Mouse (Mus musculus) hindbrain, embryonic 13.5 days (tissue): ENCODE measurements around the gene Usp7. TPM values are rescaled to one million over a fixed set of nuclear protein-coding genes. Genes with fewer than 3 reads are reported as not detected.

Experiments used
- ATAC-seq: fragments of 200-750 bp; cut with Nextera tagmentation; 2 replicates; pipeline ENCODE4 v1.8.0; 2017; ENCODE audit warnings: moderate TSS enrichment; ENCODE audit not compliant: low FRiP score
- H3K27ac ChIP-seq: fragments of 300-500 bp; sonication (generic); 2 replicates; pipeline ENCODE4 v1.5.1; 2015; ENCODE audit warnings: inconsistent platforms, mild to moderate bottlenecking, moderate library complexity
- H3K27me3 ChIP-seq: fragments of 300-500 bp; sonication (generic); 2 replicates; pipeline ENCODE4 v1.6.1; 2015; ENCODE audit warnings: mild to moderate bottlenecking, inconsistent platforms
- H3K36me3 ChIP-seq: fragments of 300-500 bp; sonication (generic); 2 replicates; pipeline ENCODE4 v1.6.1; 2015; ENCODE audit warnings: mild to moderate bottlenecking, inconsistent platforms
- H3K4me1 ChIP-seq: fragments of 300-500 bp; sonication (generic); replicated peaks from 2 replicates; pipeline ENCODE4 v1.6.1; 2015; ENCODE audit warnings: inconsistent platforms
- H3K4me2 ChIP-seq: fragments of 300-500 bp; sonication (generic); 2 replicates; pipeline ENCODE4 v1.6.1; 2015; ENCODE audit warnings: inconsistent platforms, mild to moderate bottlenecking, moderate library complexity
- H3K4me3 ChIP-seq: fragments of 300-500 bp; sonication (generic); 2 replicates; pipeline ENCODE4 v1.5.1; 2015; ENCODE audit warnings: mild to moderate bottlenecking, inconsistent platforms
- H3K9ac ChIP-seq: fragments of 300-500 bp; sonication (generic); 2 replicates; pipeline ENCODE4 v1.6.1; 2015; ENCODE audit warnings: mild to moderate bottlenecking, inconsistent platforms
- H3K9me3 ChIP-seq: fragments of 300-500 bp; sonication (generic); 2 replicates; pipeline ENCODE4 v1.6.1; 2016; ENCODE audit warnings: inconsistent platforms
- WGBS: fragments of 180-500 bp; shearing (Covaris S2); methylation state at CpG from one replicate; pipeline ENCODE4 v1.1.7; 2015; 5-methylcytosine and 5-hydroxymethylcytosine counted together
- polyA plus RNA-seq: library from polyadenylated mRNA; unstranded; fragments of >200 nt; fragmentation: Nextera tagmentation; extraction: Ambion mirVana; gene quantifications from 2 replicates; pipeline ENCODE4 v1.2.1, GENCODE M21; 2015

Gene Usp7
- polyA plus RNA-seq, 1 experiment from 2014 or later: 34.1 TPM

- Histone ChIP-seq H3K27ac (peak overlapping the region; percentile 52; the same call in 1 of the 2 replicates), H3K9me3 (no peaks in the 10 kb centered on the region), H3K27me3 (no peaks in the 10 kb centered on the region), H3K4me2 (no peak overlapping the region), H3K36me3 (peaks cover 82% of the 10 kb centered on the region), H3K9ac (no peak overlapping the region), H3K4me1 (0 out of 2 replicates have a peak, but pooled peaks cover 4% of the 10 kb centered on the region), H3K4me3 (no peak overlapping the region)
- WGBS: 77% methylated on average over 11 of the region's 11 CpGs
- peak; percentile 67; the same call in 1 of the 2 replicates for ATAC-seq
Observed at GRCm38 (mm10) chr16:8689979-8690656, 102.0 kb downstream of the Usp7 start.

DNA sequence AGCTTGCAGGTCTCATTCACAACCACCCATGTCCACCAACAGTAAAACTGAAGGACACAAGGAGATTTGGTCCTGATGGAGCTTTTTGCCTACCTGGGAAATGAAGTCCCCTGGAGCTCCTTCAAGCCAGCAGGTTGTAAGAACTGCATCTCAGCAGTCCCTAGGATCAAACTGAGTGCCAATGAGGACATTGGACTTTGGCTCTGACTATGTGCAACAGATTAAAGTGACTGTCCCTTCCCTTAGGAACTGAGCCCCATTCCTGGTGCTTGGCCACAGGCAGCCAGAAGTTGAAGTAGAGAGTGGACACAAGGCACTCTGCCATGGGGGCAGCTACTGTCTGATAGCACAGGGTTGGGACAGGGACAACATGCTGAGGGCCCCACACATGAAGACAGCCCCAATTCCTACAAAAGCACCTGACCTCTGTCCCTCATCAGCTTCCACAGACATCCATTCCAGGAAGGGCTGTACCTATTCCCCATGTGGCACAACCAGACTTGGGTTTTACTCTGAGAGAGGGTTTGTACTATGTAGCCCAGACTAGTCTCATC, 104.5 kb downstream of the Usp7 start:
- Histone ChIP-seq H3K4me2 (no peak overlapping the region), H3K36me3 (peaks cover 75% of the 10 kb centered on the region), H3K27ac (no peak overlapping the region), H3K4me1 (0 out of 2 replicates have a peak, but pooled peaks cover 4% of the 10 kb centered on the region), H3K27me3 (no peaks in the 10 kb centered on the region), H3K4me3 (no peak overlapping the region), H3K9me3 (no peaks in the 10 kb centered on the region), H3K9ac (no peak overlapping the region)
- ATAC-seq: no peak

DNA sequence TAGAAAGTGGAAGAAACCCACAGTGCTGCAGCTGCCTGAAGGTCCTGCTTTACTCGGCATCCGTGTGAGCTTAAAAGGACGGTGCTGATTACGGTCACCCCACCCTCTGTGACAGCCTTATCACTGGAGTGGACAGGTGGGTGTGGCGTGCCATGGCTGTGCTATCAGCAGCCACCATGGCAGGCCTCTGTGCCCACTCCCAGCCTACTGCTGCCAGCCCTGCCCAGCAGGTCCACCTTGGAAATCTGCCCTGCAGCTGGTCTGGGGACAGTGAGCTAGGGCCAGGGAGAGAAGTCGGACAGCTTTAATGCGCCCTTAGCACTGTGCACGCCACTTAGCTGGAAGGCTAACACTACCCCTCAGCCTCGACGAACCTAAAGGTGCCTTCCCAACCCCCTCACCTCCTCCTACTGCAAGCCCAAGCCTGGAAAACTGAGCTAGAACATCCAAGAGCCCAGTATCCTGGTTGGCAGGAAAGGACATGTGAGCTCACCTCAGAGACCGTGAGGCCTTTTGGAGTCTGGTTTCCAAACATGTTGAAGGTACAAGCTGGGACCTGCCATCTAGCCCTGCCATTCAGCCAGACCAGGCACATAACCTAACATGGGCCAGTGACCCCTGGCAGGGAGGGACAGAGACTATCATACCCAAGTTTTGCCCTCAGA, 105.1 kb downstream of the Usp7 start:
- ATAC-seq: peak; percentile 16; the same call in 1 of the 2 replicates
- no peak overlapping the region for H3K4me2 ChIP-seq
- no peak overlapping the region for H3K9ac ChIP-seq
- H3K36me3 ChIP-seq: peaks cover 74% of the 10 kb centered on the region
- no peak overlapping the region for H3K4me3 ChIP-seq
- 87% methylated on average over 11 of the region's 11 CpGs for WGBS
- 0 out of 2 replicates have a peak, but pooled peaks cover 4% of the 10 kb centered on the region for H3K4me1 ChIP-seq
- no peaks in the 10 kb centered on the region for H3K27me3 ChIP-seq
- H3K9me3 ChIP-seq: no peaks in the 10 kb centered on the region
- no peak overlapping the region for H3K27ac ChIP-seq

GRCm38 (mm10) chr16:8686121-8686870, 105.8 kb downstream of the Usp7 start:
- H3K27me3 ChIP-seq: no peaks in the 10 kb centered on the region
- H3K36me3 ChIP-seq: peaks cover 67% of the 10 kb centered on the region
- no peak overlapping the region for H3K4me2 ChIP-seq
- 0 out of 2 replicates have a peak, but pooled peaks cover 4% of the 10 kb centered on the region for H3K4me1 ChIP-seq
- no peak overlapping the region for H3K27ac ChIP-seq
- H3K4me3 ChIP-seq: no peak overlapping the region
- no peak overlapping the region for H3K9ac ChIP-seq
- no peaks in the 10 kb centered on the region for H3K9me3 ChIP-seq
- 59% methylated on average over 7 of the region's 7 CpGs for WGBS
- peak; percentile 22 for ATAC-seq

GRCm38 (mm10) chr16:8685087-8685486, 107.0 kb downstream of the Usp7 start:
- Histone ChIP-seq H3K4me1 (0 out of 2 replicates have a peak, but pooled peaks cover under 1% of the 10 kb centered on the region), H3K4me3 (no peak overlapping the region), H3K27me3 (no peaks in the 10 kb centered on the region), H3K4me2 (no peak overlapping the region), H3K27ac (no peak overlapping the region), H3K36me3 (peaks cover 55% of the 10 kb centered on the region), H3K9me3 (no peaks in the 10 kb centered on the region), H3K9ac (no peak overlapping the region)
- no peak for ATAC-seq
- WGBS: 94% methylated on average over 4 of the region's 4 CpGs

DNA sequence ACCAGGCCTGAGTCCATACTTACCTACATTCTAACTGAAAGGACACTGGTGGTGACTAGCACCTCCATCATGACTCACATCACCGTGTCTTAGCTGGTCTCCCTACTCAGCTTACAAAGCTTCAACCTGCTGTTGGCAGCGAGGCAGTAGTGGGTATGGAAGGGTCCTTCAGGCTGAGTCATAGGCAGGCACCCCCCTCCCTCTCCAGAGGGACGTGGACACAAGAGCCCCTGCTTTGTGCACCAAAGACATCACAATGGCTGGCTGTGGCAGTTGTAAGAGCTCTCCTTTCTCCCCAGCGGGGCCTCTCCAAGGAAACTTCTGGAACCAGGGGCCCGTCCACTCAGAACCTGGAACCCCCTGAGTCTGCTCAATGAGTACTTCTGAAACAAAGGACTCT, 111.6 kb downstream of the Usp7 start, which contains the start of gene Gm5767:
Gene Gm5767, plus strand, starts transcription at position 301 of the 400 bp plus-strand sequence.
- H3K27me3 ChIP-seq: no peaks in the 10 kb centered on the region
- H3K9ac ChIP-seq: no peak within 1 kb of the TSS
- no peak within 1 kb of the TSS for H3K4me2 ChIP-seq
- 88% methylated on average over 5 of the region's 5 CpGs for WGBS
- no peak within 1 kb of the TSS for H3K27ac ChIP-seq
- no peaks in the 10 kb centered on the region for H3K9me3 ChIP-seq
- ATAC-seq: no peak
- H3K36me3 ChIP-seq: peaks cover 24% of the 10 kb centered on the region
- H3K4me1 ChIP-seq: no peaks in the 10 kb centered on the region
- no peak within 1 kb of the TSS for H3K4me3 ChIP-seq

- no peak overlapping the region for H3K27ac ChIP-seq
- 96% methylated on average over 3 of the region's 3 CpGs for WGBS
- no peak for ATAC-seq
- H3K27me3 ChIP-seq: no peaks in the 10 kb centered on the region
- H3K4me3 ChIP-seq: no peak overlapping the region
- H3K9ac ChIP-seq: no peak overlapping the region
- H3K4me1 ChIP-seq: no peaks in the 10 kb centered on the region
- no peaks in the 10 kb centered on the region for H3K9me3 ChIP-seq
- H3K36me3 ChIP-seq: peaks cover 18% of the 10 kb centered on the region
- H3K4me2 ChIP-seq: no peak overlapping the region
Observed at GRCm38 (mm10) chr16:8679780-8680179, 112.3 kb downstream of the Usp7 start.

DNA sequence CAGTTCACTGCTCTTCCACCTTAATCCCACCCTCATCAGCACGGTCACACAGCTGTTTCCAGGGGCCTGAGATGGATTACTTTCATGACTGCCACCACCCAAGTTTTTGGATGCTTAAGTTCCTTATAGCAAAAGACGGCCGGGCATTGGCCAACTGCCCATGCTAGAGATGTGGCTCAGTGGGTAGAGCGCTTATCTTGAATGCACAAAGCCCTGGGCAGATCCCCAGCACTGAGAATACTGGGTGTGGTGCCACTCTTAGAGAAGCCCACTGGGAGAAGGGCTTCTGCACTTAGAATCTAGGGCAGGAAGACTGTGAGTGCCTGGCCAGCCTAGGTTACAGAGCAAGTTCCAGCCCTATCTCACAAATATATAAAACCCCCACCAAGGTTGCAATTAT, 113.4 kb downstream of the Usp7 start:
- H3K27me3 ChIP-seq: peaks cover 4% of the 10 kb centered on the region; the same call in 1 of the 2 replicates
- H3K27ac ChIP-seq: no peak overlapping the region
- WGBS: 85% methylated on average over 4 of the region's 4 CpGs
- H3K9ac ChIP-seq: no peak overlapping the region
- peaks cover 8% of the 10 kb centered on the region; the same call in 1 of the 2 replicates for H3K36me3 ChIP-seq
- no peak overlapping the region for H3K4me2 ChIP-seq
- H3K4me1 ChIP-seq: no peaks in the 10 kb centered on the region
- H3K4me3 ChIP-seq: no peak overlapping the region
- no peak for ATAC-seq
- no peaks in the 10 kb centered on the region for H3K9me3 ChIP-seq

- H3K4me2 ChIP-seq: no peak overlapping the region
- H3K27me3 ChIP-seq: peaks cover 8% of the 10 kb centered on the region
- H3K36me3 ChIP-seq: peaks cover 8% of the 10 kb centered on the region; the same call in 1 of the 2 replicates
- no peak overlapping the region for H3K4me3 ChIP-seq
- no peak for ATAC-seq
- no peak overlapping the region for H3K27ac ChIP-seq
- no peaks in the 10 kb centered on the region for H3K9me3 ChIP-seq
- 59% methylated on average over 5 of the region's 5 CpGs for WGBS
- H3K4me1 ChIP-seq: no peaks in the 10 kb centered on the region; the same call in 1 of the 2 replicates
- no peak overlapping the region for H3K9ac ChIP-seq
Observed at GRCm38 (mm10) chr16:8678035-8678434, 114.1 kb downstream of the Usp7 start.

GRCm38 (mm10) chr16:8676800-8677199, 115.3 kb downstream of the Usp7 start:
- WGBS: 42% methylated on average over 4 of the region's 4 CpGs
- Histone ChIP-seq H3K27ac (no peak overlapping the region), H3K9ac (no peak overlapping the region), H3K36me3 (no peaks in the 10 kb centered on the region), H3K9me3 (no peaks in the 10 kb centered on the region), H3K27me3 (peaks cover 8% of the 10 kb centered on the region), H3K4me3 (no peak overlapping the region), H3K4me2 (no peak overlapping the region), H3K4me1 (no peaks in the 10 kb centered on the region; the same call in 1 of the 2 replicates)
- ATAC-seq: no peak

- no peaks in the 10 kb centered on the region; the same call in 1 of the 2 replicates for H3K4me1 ChIP-seq
Observed at GRCm38 (mm10) chr16:8676228-8676627, 115.9 kb downstream of the Usp7 start.

DNA sequence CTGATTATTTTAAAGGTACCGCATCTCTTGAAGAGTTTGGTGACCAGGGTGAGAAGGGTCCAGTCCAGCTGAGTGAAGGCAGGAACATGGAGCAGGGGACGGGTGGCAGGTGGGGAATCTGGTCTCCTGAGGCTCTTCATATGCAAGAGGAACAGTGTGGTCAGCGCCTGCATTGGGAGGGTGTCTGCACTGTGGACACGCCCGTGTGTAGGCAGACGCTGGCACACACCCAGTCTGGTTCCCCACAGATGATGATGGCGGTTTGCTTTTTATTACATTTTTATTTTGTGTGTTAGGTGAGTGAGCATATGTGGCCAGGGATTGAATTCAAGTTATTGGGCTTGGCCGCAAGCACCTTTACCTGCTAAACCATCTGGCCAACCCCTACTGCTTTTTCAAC, 116.5 kb downstream of the Usp7 start:
- H3K36me3 ChIP-seq: no peaks in the 10 kb centered on the region
- H3K9me3 ChIP-seq: no peaks in the 10 kb centered on the region
- 89% methylated on average over 8 of the region's 8 CpGs for WGBS
- no peak overlapping the region for H3K4me2 ChIP-seq
- peaks cover 5% of the 10 kb centered on the region for H3K4me1 ChIP-seq
- H3K27ac ChIP-seq: no peak overlapping the region
- H3K9ac ChIP-seq: no peak overlapping the region
- ATAC-seq: no peak
- H3K27me3 ChIP-seq: peaks cover 8% of the 10 kb centered on the region
- no peak overlapping the region for H3K4me3 ChIP-seq

More at GRCm38 (mm10) chr16:8676228-8676627, 115.9 kb downstream of the Usp7 start:
- H3K27me3 ChIP-seq: peaks cover 8% of the 10 kb centered on the region
- ATAC-seq: no peak
- H3K27ac ChIP-seq: no peak overlapping the region
- H3K36me3 ChIP-seq: no peaks in the 10 kb centered on the region
- WGBS: 74% methylated on average over 2 of the region's 2 CpGs
- no peak overlapping the region for H3K9ac ChIP-seq
- no peak overlapping the region for H3K4me2 ChIP-seq
- H3K4me3 ChIP-seq: no peak overlapping the region
- no peaks in the 10 kb centered on the region for H3K9me3 ChIP-seq
